Mouse (Mus musculus): ENCODE results near the gene Shank2. TPM values are rescaled to one million over a fixed set of nuclear protein-coding genes. Genes with fewer than 3 reads are reported as not detected.

Shank2 gene
- polyA plus RNA-seq, 1 experiment from 2014 or later, result 7.4 TPM

DNA sequence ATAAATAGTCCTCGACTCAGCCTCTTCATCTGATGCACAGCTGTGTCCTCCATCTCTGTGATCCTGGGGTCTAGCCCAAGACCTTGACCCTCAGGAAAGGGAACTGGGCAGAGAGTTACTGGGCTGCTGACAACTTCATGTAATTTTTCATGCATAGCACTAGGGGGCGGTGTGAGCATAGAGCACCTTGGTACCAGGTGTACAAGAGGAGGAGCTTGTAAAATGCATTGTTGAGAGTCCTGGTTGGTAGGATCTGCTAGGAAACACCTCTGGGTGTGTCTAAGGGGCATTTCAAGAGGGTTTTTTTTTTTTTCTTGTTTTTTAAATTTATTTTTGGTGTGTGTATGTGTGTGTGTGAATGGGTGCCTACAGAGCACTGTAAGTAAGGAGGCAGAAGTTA is 95.6 kb downstream of the Shank2 start:
- ATAC-seq (no peak), DNase-seq (ENCODE audit: low read depth, low spot score) (no peak)
- TF ChIP-seq CTCF (IDR thresholded peaks at IDR 0.05), result peak; percentile 80
- H3K27me3 ChIP-seq, result no peaks in the 10 kb centered on the region
- in situ Hi-C loops (cut with MboI; ENCODE audit: low pct_unique_long_range_greater_than_20kb), result loop anchor here (5.0 kb wide), 2 partner anchors 80 to 330 kb away; no protein-coding TSS in a partner anchor
- ChIA-PET POLR2A (interaction anchor here (0.7 to 1.6 kb wide), 2 partner anchors 23 to 171 kb away, joined by 3 to 4 read pairs; no protein-coding TSS in a partner anchor), CTCF (interaction anchor here (0.7 to 2.9 kb wide), 13 partner anchors 9 to 330 kb away, joined by 3 to 22 read pairs (median 4); no protein-coding TSS in a partner anchor)

DNA sequence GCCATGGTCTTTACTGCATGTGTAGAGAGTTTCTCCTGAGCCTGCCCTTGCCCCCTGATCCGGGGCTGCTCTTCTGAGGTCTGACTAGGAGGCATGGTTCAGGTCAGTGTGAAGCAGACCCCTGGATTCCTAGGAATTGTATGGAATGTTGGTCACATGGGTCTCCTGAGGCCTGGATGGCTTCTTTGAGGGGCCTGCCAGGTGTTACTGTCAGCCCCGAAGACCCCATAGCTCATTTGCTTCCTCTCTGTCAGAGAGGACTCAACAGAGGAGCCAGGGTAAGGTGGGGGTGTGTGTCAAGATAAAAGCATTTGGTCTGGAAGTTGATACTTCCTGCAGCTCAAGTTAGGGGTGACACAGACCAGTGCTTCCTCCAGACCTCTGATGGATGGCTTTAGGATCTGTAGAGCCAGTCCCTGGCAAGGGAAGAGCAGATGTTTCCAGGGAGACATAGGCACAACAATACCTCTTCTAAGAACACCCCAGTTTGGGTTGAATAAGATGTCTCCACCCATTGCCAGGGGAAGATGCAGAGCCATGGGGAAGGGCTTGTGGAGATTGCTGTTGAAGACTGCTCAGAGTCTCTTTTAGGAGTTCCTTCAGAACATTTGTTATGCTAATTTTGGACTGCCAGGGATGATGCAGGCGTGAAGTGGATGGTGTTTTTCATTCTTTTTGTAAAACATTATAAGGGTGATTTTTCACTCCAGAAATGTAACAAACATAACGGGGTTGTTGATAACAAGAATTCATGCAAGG is 100.7 kb downstream of the Shank2 start:
- in situ Hi-C loops (cut with MboI; ENCODE audit: low pct_unique_long_range_greater_than_20kb), result no loop called here
- ChIA-PET POLR2A (no interaction called here), CTCF (no interaction called here)
- no peaks in the 10 kb centered on the region for H3K27me3 ChIP-seq
- DNase-seq (ENCODE audit: low read depth, low spot score), result no peak
- ATAC-seq, result no peak
- TF ChIP-seq CTCF (IDR thresholded peaks at IDR 0.05), result no peak

DNA sequence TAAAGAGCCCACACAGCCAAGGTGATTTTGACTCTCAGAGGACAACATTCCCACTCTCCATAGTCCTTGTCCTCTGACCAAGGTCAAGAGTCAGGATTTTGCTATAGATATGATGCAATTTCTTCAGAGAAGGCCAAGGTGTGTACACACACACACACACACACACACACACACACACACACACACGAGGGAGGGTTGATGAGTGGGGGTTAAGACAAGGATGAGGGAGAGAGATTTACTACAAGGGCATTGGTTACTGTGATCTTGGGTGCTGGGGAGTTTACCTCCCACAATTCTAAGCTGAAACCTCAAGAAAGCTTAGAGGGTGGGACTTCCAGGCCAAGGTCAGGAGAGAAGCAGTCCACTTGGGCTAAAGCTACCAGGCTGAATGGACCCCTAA is 104.2 kb downstream of the Shank2 start:
- DNase-seq (ENCODE audit: low read depth, low spot score) (no peak), ATAC-seq (no peak)
- TF ChIP-seq CTCF (IDR thresholded peaks at IDR 0.05), result no peak
- ChIA-PET POLR2A (no interaction called here), CTCF (interaction anchor here (1.8 kb wide), 1 partner anchor 9 kb away, joined by 5 read pairs; no protein-coding TSS in a partner anchor)
- no peaks in the 10 kb centered on the region for H3K27me3 ChIP-seq
- in situ Hi-C loops (cut with MboI; ENCODE audit: low pct_unique_long_range_greater_than_20kb), result no loop called here

DNA sequence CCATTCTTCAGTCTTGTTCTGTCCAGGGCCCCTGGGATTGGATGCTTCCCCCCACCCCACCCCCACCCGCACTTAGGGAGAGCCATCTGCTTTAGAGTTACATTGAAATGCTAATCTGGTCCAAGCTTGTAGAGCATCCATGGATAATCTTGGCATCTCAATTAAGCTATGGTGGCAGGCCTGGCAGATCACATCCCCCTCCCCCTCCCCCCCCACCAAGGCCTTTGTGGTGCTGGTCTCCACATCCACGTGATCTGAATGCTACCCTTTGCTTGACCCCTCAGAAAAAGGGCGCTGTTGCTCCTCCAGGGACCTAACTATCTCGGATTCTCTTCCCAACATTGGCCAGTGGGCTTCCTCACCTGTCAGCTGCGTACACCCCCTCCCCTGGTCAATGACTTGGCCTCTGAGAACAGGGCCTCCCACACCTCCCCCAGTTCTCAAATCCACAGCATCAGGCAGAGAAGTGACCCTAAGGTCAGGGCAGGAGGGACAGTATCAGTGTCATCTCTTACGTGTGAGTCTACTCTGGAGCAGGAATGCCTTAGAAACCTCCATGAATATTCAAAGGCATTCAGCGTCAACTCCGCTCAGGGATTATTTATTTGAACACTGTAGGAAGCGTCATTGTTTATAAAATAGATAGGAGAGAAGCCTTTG is 104.8 kb downstream of the Shank2 start:
- ChIA-PET POLR2A (no interaction called here), CTCF (interaction anchor here (1.8 kb wide), 1 partner anchor 9 kb away, joined by 5 read pairs; no protein-coding TSS in a partner anchor)
- H3K27me3 ChIP-seq, result no peaks in the 10 kb centered on the region
- DNase-seq (ENCODE audit: low read depth, low spot score) (no peak), ATAC-seq (no peak)
- TF ChIP-seq CTCF (IDR thresholded peaks at IDR 0.05), result no peak
- in situ Hi-C loops (cut with MboI; ENCODE audit: low pct_unique_long_range_greater_than_20kb), result no loop called here

DNA sequence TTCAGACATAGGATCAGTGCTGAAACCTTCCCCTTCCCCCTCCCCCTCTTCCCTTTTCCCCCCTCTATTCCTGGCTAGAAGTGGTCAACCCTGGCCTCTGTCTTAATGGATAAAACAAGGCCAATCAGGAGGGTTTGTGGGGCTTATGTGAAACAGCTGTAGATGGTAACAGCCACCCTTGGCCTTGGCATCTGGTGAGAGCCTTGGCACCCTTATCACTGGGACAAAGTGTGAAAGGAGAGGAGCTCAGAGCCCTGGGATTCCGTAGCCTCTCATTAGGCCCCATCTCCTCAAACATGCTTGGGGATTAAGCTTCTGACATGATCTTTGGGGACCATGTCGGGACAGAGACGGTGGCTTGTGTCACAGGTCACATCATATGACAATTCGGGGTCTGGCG is 106.4 kb downstream of the Shank2 start:
- CTCF ChIA-PET, result no interaction called here
- TF ChIP-seq CTCF (IDR thresholded peaks at IDR 0.05), result no peak

DNA sequence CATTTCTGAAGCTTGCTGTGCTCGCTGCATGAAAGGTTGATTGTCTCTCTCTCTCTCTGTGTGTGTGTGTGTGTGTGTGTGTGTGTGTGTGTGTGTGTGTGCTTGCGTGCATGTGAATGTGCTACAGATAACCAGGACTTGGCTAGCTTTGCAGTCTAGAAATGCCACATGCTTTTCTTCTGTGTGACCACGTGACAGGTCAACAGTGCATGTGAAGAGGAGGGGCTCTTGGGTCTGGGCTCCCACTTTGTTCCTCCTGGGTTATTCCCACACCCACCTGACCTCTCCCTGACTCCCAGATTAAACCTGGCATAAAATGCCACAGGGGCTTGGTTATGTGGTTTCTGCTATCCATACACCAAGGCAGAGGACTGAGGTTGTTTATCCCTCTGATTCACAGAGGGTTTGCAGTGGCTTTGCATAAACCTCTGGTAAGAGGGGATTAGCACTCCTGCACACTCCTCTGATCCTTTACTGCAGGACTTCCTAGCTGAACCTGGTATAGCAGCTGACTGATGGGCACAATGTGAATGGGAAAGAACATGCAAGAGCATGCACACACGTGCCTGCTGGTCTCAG is 109.4 kb downstream of the Shank2 start:
- DNase-seq (ENCODE audit: low read depth, low spot score), result no peak
- POLR2A ChIA-PET, result interaction anchor here (0.6 kb wide), 1 partner anchor 11 kb away, joined by 3 read pairs; no protein-coding TSS in a partner anchor
- in situ Hi-C loops (cut with MboI; ENCODE audit: low pct_unique_long_range_greater_than_20kb), result no loop called here
- no peak for TF ChIP-seq CTCF (IDR thresholded peaks at IDR 0.05)
- ATAC-seq, result peak; percentile 40
- no peaks in the 10 kb centered on the region for H3K27me3 ChIP-seq
- CTCF ChIA-PET, result interaction anchor here (1.2 to 2.5 kb wide), 3 partner anchors 11 to 14 kb away, joined by 4 to 5 read pairs (median 5); no protein-coding TSS in a partner anchor

More for the DNA sequence above, 106.4 kb downstream of the Shank2 start:
- H3K27me3 ChIP-seq, result no peaks in the 10 kb centered on the region
- no peak for ATAC-seq
- in situ Hi-C loops (cut with MboI; ENCODE audit: low pct_unique_long_range_greater_than_20kb), result no loop called here
- DNase-seq (ENCODE audit: low read depth, low spot score), result no peak
- POLR2A ChIA-PET, result no interaction called here

DNA sequence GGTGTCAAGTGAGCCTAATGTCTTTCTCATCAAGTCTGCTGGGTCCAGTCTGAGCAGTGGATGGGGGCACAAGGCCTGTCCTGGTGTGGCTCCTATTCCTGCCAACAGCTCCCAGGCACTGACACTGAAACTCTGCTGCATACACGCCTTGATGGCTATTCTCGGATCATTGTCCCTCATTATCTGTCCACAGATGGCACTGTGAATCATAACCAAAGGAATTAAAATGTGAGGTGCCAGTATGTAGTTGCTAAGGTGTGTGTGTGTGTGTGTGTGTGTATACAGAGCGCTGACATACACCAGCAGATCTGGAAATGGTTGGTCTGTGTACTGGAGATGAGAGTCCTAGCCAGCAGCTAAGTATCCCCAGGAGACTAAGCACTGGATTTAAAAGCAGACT is 110.3 kb downstream of the Shank2 start:
- CTCF ChIA-PET, result interaction anchor here (2.1 to 2.5 kb wide), 2 partner anchors 12 to 14 kb away, joined by 5 read pairs; no protein-coding TSS in a partner anchor
- no peak for TF ChIP-seq CTCF (IDR thresholded peaks at IDR 0.05)
- POLR2A ChIA-PET, result interaction anchor here (0.6 kb wide), 1 partner anchor 439 kb away, joined by 3 read pairs; no protein-coding TSS in a partner anchor

DNA sequence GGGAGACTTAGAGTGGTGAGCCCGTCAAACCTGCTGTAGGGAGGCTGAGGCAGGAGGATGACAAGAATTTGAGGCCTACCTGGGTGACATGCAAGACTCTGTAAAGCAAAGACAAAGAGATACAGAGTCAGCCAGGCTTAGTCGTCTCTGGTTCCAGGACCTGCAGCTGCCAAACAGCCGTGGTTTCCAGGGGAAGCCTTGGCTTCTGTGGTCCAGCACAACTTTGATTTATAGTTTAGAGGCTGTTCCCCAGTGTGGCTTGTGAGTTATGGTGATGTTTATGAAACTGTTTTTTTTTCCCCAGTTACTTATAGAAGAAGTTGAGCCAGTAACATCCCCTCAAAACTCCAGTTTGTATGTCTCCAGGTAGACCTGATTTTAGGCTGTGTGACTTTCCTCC is 112.5 kb downstream of the Shank2 start:
- in situ Hi-C loops (cut with MboI; ENCODE audit: low pct_unique_long_range_greater_than_20kb), result no loop called here
- no peaks in the 10 kb centered on the region for H3K27me3 ChIP-seq
- CTCF ChIA-PET, result no interaction called here
- ATAC-seq (no peak), DNase-seq (ENCODE audit: low read depth, low spot score) (no peak)
- POLR2A ChIA-PET, result no interaction called here
- no peak for TF ChIP-seq CTCF (IDR thresholded peaks at IDR 0.05)

More for the DNA sequence above, 110.3 kb downstream of the Shank2 start:
- in situ Hi-C loops (cut with MboI; ENCODE audit: low pct_unique_long_range_greater_than_20kb), result no loop called here
- ATAC-seq (no peak), DNase-seq (ENCODE audit: low read depth, low spot score) (no peak)
- H3K27me3 ChIP-seq, result no peaks in the 10 kb centered on the region

DNA sequence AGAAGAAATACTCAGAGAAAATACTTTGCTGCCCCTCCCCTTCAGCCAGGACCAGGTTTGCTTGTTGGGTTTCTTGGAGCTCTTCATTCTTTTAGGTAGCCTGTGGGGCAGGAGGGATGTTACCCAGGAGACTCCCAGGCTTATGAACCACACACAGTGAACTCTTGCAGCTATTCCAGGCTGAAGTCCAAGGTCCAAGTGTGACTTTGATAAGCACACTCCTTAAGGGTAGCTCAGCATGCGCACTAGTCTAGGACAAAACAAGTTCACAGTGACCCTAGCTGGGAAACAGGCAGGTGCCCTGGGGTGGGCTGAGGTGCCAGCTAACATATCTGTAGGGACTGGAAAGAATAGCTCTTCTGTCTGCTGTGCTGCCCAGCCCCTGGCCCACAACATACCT is 117.8 kb downstream of the Shank2 start:
- CTCF ChIA-PET, result interaction anchor here (1.1 to 2.0 kb wide), 2 partner anchors 9 to 130 kb away, joined by 3 to 7 read pairs; no protein-coding TSS in a partner anchor
- DNase-seq (ENCODE audit: low read depth, low spot score) (no peak), ATAC-seq (no peak)
- POLR2A ChIA-PET, result interaction anchor here (0.7 kb wide), 1 partner anchor 13 kb away, joined by 3 read pairs; no protein-coding TSS in a partner anchor
- in situ Hi-C loops (cut with MboI; ENCODE audit: low pct_unique_long_range_greater_than_20kb), result no loop called here
- H3K27me3 ChIP-seq, result no peaks in the 10 kb centered on the region
- TF ChIP-seq CTCF (IDR thresholded peaks at IDR 0.05), result no peak

DNA sequence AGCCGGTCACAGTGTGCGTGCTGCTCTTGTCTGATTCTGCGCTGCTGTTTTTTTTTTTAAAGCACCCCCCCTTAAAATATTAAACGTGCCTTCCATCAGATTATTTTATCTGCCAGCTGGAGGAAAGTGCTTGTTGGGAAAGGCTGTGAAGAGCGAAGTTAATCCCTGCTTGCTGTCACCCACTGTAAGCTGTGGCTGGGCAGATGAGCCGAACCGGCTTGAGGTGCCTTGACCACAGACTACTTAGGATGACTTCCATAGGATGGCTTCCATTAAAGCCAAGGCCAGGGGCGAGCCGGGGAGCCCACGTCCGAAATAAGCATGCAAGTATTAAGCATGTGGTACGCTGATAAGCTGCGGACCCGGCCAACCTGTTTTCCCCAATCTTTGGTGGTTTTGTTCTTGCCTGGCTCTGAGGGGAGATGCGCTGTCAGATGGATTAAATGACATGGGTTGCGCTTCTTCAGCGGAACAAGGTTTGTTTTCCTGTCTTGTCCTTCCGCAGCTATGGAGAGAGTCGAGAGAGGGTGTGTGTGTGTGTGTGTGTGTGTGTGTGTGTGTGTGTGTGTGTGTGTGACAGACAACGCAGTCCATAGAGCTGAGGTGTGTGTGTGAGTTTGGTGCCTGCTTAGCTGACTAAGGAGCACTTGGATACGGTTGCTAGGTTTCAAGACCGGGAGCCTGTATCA is 131.1 kb downstream of the Shank2 start:
- no peak for TF ChIP-seq CTCF (IDR thresholded peaks at IDR 0.05)
- POLR2A ChIA-PET, result interaction anchor here (0.9 kb wide), 1 partner anchor 14 kb away, joined by 3 read pairs; no protein-coding TSS in a partner anchor
- in situ Hi-C loops (cut with MboI; ENCODE audit: low pct_unique_long_range_greater_than_20kb), result no loop called here
- CTCF ChIA-PET, result no interaction called here
- H3K27me3 ChIP-seq, result no peaks in the 10 kb centered on the region
- no peak for DNase-seq (ENCODE audit: low read depth, low spot score)
- no peak for ATAC-seq

Measured in Patski (cell line).